Mouse (Mus musculus): ENCODE measurements around the gene Amn1. TPM values are rescaled to one million over a fixed set of nuclear protein-coding genes. Genes with fewer than 3 reads are reported as not detected.
"Not testable (repeated sequence)": the region's sequence is repeated elsewhere in the genome, so short reads cannot be mapped to it uniquely, and the experiment has no call there.

Amn1 gene
- total RNA-seq, 2 experiments from 2014 or later = 31.4 to 32.4 TPM

- no peak for DNase-seq (ENCODE audit: low spot score in 2 of 2)
Observed at GRCm38 (mm10) chr6:149155031-149155841, 33.3 kb downstream of the Amn1 start.

- DNase-seq (ENCODE audit: low spot score in 2 of 2) = no peak
Observed at GRCm38 (mm10) chr6:149154116-149155030, 34.1 kb downstream of the Amn1 start.

GRCm38 (mm10) chr6:149153473-149154115, 34.9 kb downstream of the Amn1 start:
- no peak for DNase-seq (ENCODE audit: low spot score in 2 of 2)

- no peak for DNase-seq (ENCODE audit: low spot score in 2 of 2)
Observed at GRCm38 (mm10) chr6:149152119-149152518, 36.4 kb downstream of the Amn1 start.

GRCm38 (mm10) chr6:149148436-149149229, 39.9 kb downstream of the Amn1 start:
- DNase-seq (ENCODE audit: low spot score in 2 of 2) = no peak

- no peak for DNase-seq (ENCODE audit: low spot score in 2 of 2)
Observed at GRCm38 (mm10) chr6:149145143-149145542, 43.4 kb downstream of the Amn1 start.

- peak; percentile 65 to 73 for DNase-seq (ENCODE audit: low spot score in 2 of 2)
Observed at GRCm38 (mm10) chr6:149141393-149142173, 46.9 kb downstream of the Amn1 start.

GRCm38 (mm10) chr6:149139471-149139870, 49.0 kb downstream of the Amn1 start, which contains the start of gene Etfbkmt:
Etfbkmt (plus strand) TSS chr6:149139849.
- DNase-seq (ENCODE audit: low spot score in 2 of 2) = no peak

- no peak for DNase-seq (ENCODE audit: low spot score in 2 of 2)
Observed at GRCm38 (mm10) chr6:149139011-149139410, 49.5 kb downstream of the Amn1 start.

- no peak for DNase-seq (ENCODE audit: low spot score in 2 of 2)
Observed at GRCm38 (mm10) chr6:149137936-149138335, 50.6 kb downstream of the Amn1 start.

GRCm38 (mm10) chr6:149135631-149136030, 52.9 kb downstream of the Amn1 start:
- DNase-seq (ENCODE audit: low spot score in 2 of 2) = no peak

GRCm38 (mm10) chr6:149134391-149135150, 53.9 kb downstream of the Amn1 start:
- DNase-seq (ENCODE audit: low spot score in 2 of 2) = no peak

- DNase-seq (ENCODE audit: low spot score in 2 of 2) = peak; percentile 13 to 32
Observed at GRCm38 (mm10) chr6:149132311-149133077, 56.0 kb downstream of the Amn1 start.

- DNase-seq (ENCODE audit: low spot score in 2 of 2) = no peak
Observed at GRCm38 (mm10) chr6:149131111-149131510, 57.4 kb downstream of the Amn1 start.

- not testable (repeated sequence) for DNase-seq (ENCODE audit: low spot score in 2 of 2)
Observed at GRCm38 (mm10) chr6:149129870-149130269, 58.6 kb downstream of the Amn1 start, which contains the start of gene Gm10203. Gm10203 (plus strand) TSS chr6:149130170.

GRCm38 (mm10) chr6:149126675-149127074, 61.8 kb downstream of the Amn1 start:
- peak; percentile 8 to 17 for DNase-seq (ENCODE audit: low spot score in 2 of 2)

- DNase-seq (ENCODE audit: low spot score in 2 of 2) = no peak
Observed at GRCm38 (mm10) chr6:149123042-149123441, 65.5 kb downstream of the Amn1 start.

- DNase-seq (ENCODE audit: low spot score in 2 of 2) = peak; percentile 35 to 82
Observed at GRCm38 (mm10) chr6:149119853-149120252, 68.7 kb downstream of the Amn1 start.

All from layer of hippocampus, postnatal 14 days (tissue).